Comparison of ENCODE assay signal across 13 mouse cellular contexts in genomic region chr9:40776459-40777248, GRCm38 (mm10). TPM values are rescaled to one million over a fixed set of nuclear protein-coding genes. Genes with fewer than 3 reads are reported as not detected.
DNase-seq lines count a peak whose midpoint lies in the region; ATAC-seq and TF ChIP-seq lines count a peak whose summit lies in the region.
"Had no signal": no experiment of that assay in that cellular context is flagged by ENCODE, and none has a peak within 500 bp of the region (broad histone marks: within the 10 kb centered on the region; RNA-seq: fewer than 3 reads in every experiment).

No protein-coding gene starts in this region.

- WGBS in intestine, embryonic 14.5 days = 65% methylated on average over 11 of the region's 11 CpGs
- 40% methylated on average over 11 of the region's 11 CpGs for WGBS in lung, embryonic 14.5 days
- WGBS in forebrain, embryonic 10.5 days = 86% methylated on average over 11 of the region's 11 CpGs

- no peak overlapping the region for H3K4me2 ChIP-seq in intestine, embryonic 14.5 days (ENCODE audit: low read length)
- no peak overlapping the region for H3K4me2 ChIP-seq in lung, embryonic 14.5 days
- H3K4me2 ChIP-seq: hindbrain, embryonic 15.5 days; midbrain, embryonic 15.5 days had no signal

- no peaks in the 10 kb centered on the region for H3K79me2 ChIP-seq in MEL (ENCODE audit: control insufficient read depth, insufficient read depth, low read length, poor library complexity)

- H3K4me1 ChIP-seq in MEL (ENCODE audit: control insufficient read depth in 1 of 2, insufficient read depth in 2 of 2, low read length in 2 of 2) = no peaks in the 10 kb centered on the region; a peak in 1 of 4 replicates
- no peaks in the 10 kb centered on the region for H3K4me1 ChIP-seq in intestine, embryonic 14.5 days (replicated peaks; ENCODE audit: control insufficient read depth, insufficient read depth, low read length)
- no peaks in the 10 kb centered on the region for H3K4me1 ChIP-seq in lung, embryonic 14.5 days (ENCODE audit: insufficient read depth)
- peaks cover 4% of the 10 kb centered on the region; the same call in 1 of the 2 replicates for H3K4me1 ChIP-seq in forebrain, embryonic 10.5 days
- H3K4me1 ChIP-seq: hindbrain, embryonic 15.5 days had no signal

- peak; percentile 73; the same call in 1 of the 2 replicates for ATAC-seq in intestine, embryonic 14.5 days (replicated peaks; ENCODE audit: low FRiP score, low TSS enrichment, low read depth)
- peak; percentile 41; the same call in 1 of the 2 replicates for ATAC-seq in lung, embryonic 14.5 days (ENCODE audit: insufficient read depth)
- ATAC-seq: midbrain, embryonic 15.5 days had no signal

- H3K27me3 ChIP-seq in MEL (ENCODE audit: control insufficient read depth in 1 of 2, insufficient read depth in 2 of 2, low read length in 2 of 2) = no peaks in the 10 kb centered on the region; a peak in 1 of 4 replicates
- no peaks in the 10 kb centered on the region for H3K27me3 ChIP-seq in intestine, embryonic 14.5 days (replicated peaks; ENCODE audit: control insufficient read depth, insufficient read depth, low read length)
- no peaks in the 10 kb centered on the region for H3K27me3 ChIP-seq in lung, embryonic 14.5 days (ENCODE audit: insufficient read depth, low read length)
- H3K27me3 ChIP-seq in forebrain, embryonic 10.5 days (ENCODE audit: poor library complexity, severe bottlenecking) = peaks cover 3% of the 10 kb centered on the region; the same call in 1 of the 2 replicates
- H3K27me3 ChIP-seq: hindbrain, embryonic 15.5 days; midbrain, embryonic 15.5 days had no signal

- no peak overlapping the region for H3K9ac ChIP-seq in MEL (ENCODE audit: control insufficient read depth, low read depth, low read length, poor library complexity, severe bottlenecking)
- H3K9ac ChIP-seq in intestine, embryonic 14.5 days (ENCODE audit: low read length) = no peak overlapping the region
- H3K9ac ChIP-seq in lung, embryonic 14.5 days = no peak overlapping the region
- H3K9ac ChIP-seq: hindbrain, embryonic 15.5 days; midbrain, embryonic 15.5 days had no signal

- no peak overlapping the region for H3K4me3 ChIP-seq in MEL (ENCODE audit: control insufficient read depth in 1 of 2, insufficient read depth in 1 of 2, low read depth in 2 of 2, low read length in 2 of 2)
- no peak overlapping the region for H3K4me3 ChIP-seq in intestine, embryonic 14.5 days (ENCODE audit: low read depth, low read length)
- no peak overlapping the region for H3K4me3 ChIP-seq in lung, embryonic 14.5 days (ENCODE audit: low read depth, low read length)
- H3K4me3 ChIP-seq in forebrain, embryonic 10.5 days = no peak overlapping the region
- H3K4me3 ChIP-seq: erythroblast, embryonic 14.5 days; hindbrain, embryonic 15.5 days; limb, embryonic 10.5 days; midbrain, embryonic 15.5 days had no signal

- H3K36me3 ChIP-seq in MEL (ENCODE audit: control insufficient read depth in 1 of 2, insufficient read depth in 2 of 2, low read length in 2 of 2) = peaks cover 0 to 4% of the 10 kb centered on the region in 2 experiments; a peak in 1 of 4 replicates
- H3K36me3 ChIP-seq in intestine, embryonic 14.5 days (ENCODE audit: control insufficient read depth, insufficient read depth, low read length) = peaks cover 20% of the 10 kb centered on the region
- peaks cover 3% of the 10 kb centered on the region; the same call in 1 of the 2 replicates for H3K36me3 ChIP-seq in lung, embryonic 14.5 days (ENCODE audit: insufficient read depth)
- peaks cover 20% of the 10 kb centered on the region for H3K36me3 ChIP-seq in forebrain, embryonic 10.5 days (replicated peaks)
- H3K36me3 ChIP-seq: hindbrain, embryonic 15.5 days had no signal

- no peak for TF ChIP-seq CTCF in MEL (IDR thresholded peaks at IDR 0.05 in 2 of 3, conservative IDR thresholded peaks at IDR 0.05 in 1 of 3; ENCODE audit: control insufficient read depth in 1 of 3, insufficient read depth in 1 of 3, low read depth in 2 of 3, low read length in 3 of 3, poor library complexity in 1 of 3, severe bottlenecking in 1 of 3)
- TF ChIP-seq CTCF in lung, embryonic 14.5 days (IDR thresholded peaks at IDR 0.05; ENCODE audit: low read depth) = no peak

- H3K9me3 ChIP-seq in MEL (replicated peaks; ENCODE audit: insufficient read depth, low read length) = no peaks in the 10 kb centered on the region
- no peaks in the 10 kb centered on the region for H3K9me3 ChIP-seq in intestine, embryonic 14.5 days (ENCODE audit: control insufficient read depth, low read length)
- no peaks in the 10 kb centered on the region for H3K9me3 ChIP-seq in lung, embryonic 14.5 days (ENCODE audit: low read depth, low read length)
- H3K9me3 ChIP-seq in forebrain, embryonic 10.5 days = peaks cover 3% of the 10 kb centered on the region; the same call in 1 of the 2 replicates
- H3K9me3 ChIP-seq: hindbrain, embryonic 15.5 days; limb, embryonic 10.5 days; midbrain, embryonic 15.5 days had no signal

- no peak overlapping the region for H3K27ac ChIP-seq in MEL (ENCODE audit: control insufficient read depth, low read depth, low read length)
- H3K27ac ChIP-seq in intestine, embryonic 14.5 days (ENCODE audit: low read depth) = peak overlapping the region; percentile 69
- peak overlapping the region; percentile 25 for H3K27ac ChIP-seq in lung, embryonic 14.5 days (ENCODE audit: low read depth)
- H3K27ac ChIP-seq in forebrain, embryonic 10.5 days = no peak overlapping the region
- H3K27ac ChIP-seq: hindbrain, embryonic 15.5 days; limb, embryonic 10.5 days; midbrain, embryonic 15.5 days had no signal

- DNase-seq in MEL (ENCODE audit: low read depth, low spot score) = peak; percentile 52
- DNase-seq in adrenal gland, postnatal 10 days = peak; percentile 60
- no peak for DNase-seq in intestine, embryonic 14.5 days (ENCODE audit: low spot score)
- DNase-seq in lung, embryonic 14.5 days = peak; percentile 81
- DNase-seq in thymus, postnatal 4 days = no peak
- DNase-seq in embryo, embryonic 9.5 days (ENCODE audit: extremely low spot score) = no peak
- no peak for DNase-seq in right cerebral cortex, postnatal 36 days (ENCODE audit: low spot score in 2 of 2)
- DNase-seq in forebrain, embryonic 10.5 days (ENCODE audit: extremely low spot score, low spot score) = no peak
- DNase-seq: cerebellum, adult 11 months had no signal

- TF ChIP-seq POLR2A in MEL (IDR thresholded peaks at IDR 0.05; ENCODE audit: control insufficient read depth in 1 of 2, insufficient read depth in 1 of 2, low read depth in 1 of 2, low read length in 2 of 2, poor library complexity in 1 of 2) = no peak

- no peak for TF ChIP-seq RAD21 in MEL (IDR thresholded peaks at IDR 0.05; ENCODE audit: low read depth, low read length)

- peak; percentile 21 to 45; a peak in 1 of 4 replicates for TF ChIP-seq EP300 in MEL (IDR thresholded peaks at IDR 0.05; ENCODE audit: low read depth in 1 of 2, low read length in 2 of 2)

TF ChIP-seq in MEL, 35 proteins besides CTCF, POLR2A, EP300 and RAD21:
- no peak for TF ChIP-seq NELFE (IDR thresholded peaks at IDR 0.05; ENCODE audit: low read depth, low read length)
- peak; percentile 46 for TF ChIP-seq GATA1 (IDR thresholded peaks at IDR 0.05; ENCODE audit: low read depth, low read length)
- peak; percentile 68; the same call in 1 of the 2 replicates for TF ChIP-seq BHLHE40 (IDR thresholded peaks at IDR 0.05; ENCODE audit: borderline replicate concordance, low read depth, low read length)
- TF ChIP-seq TAL1 (IDR thresholded peaks at IDR 0.05; ENCODE audit: low read length) = peak; percentile 28; the same call in 1 of the 2 replicates
TF ChIP-seq in MEL: peak in this region for 3.

RNA-seq across cellular contexts. Expression of gene Hspa8, which starts 24.1 kb away (rescaled TPM):
- 2,632 and 5,439 TPM in 2 replicates for total RNA-seq in MEL (2012; rRNA removed)
- polyA plus RNA-seq in MEL (2012; ENCODE audit: insufficient read depth in 1 of 2, insufficient read length in 2 of 2, low read depth in 1 of 2, low replicate concordance in 2 of 2, missing spikeins in 1 of 2) = 1,000 to 10,000 TPM in 1 of 2 experiments, 100 to 1,000 TPM in 1; 418 to 3,011 TPM
- 1,000 to 10,000 TPM; 1,152 to 1,293 TPM for total RNA-seq in adrenal gland, postnatal 10 days (2021)
- 2,647 and 2,698 TPM in 2 replicates for polyA plus RNA-seq in intestine, embryonic 14.5 days (2014; fragmentation: Nextera tagmentation; extraction: Ambion mirVana)
- polyA plus RNA-seq in lung, embryonic 14.5 days (2014; fragmentation: Nextera tagmentation; extraction: Ambion mirVana) = 2,522 and 2,633 TPM in 2 replicates
- 3,411 and 3,929 TPM in 2 replicates for polyA plus RNA-seq in forebrain, embryonic 10.5 days (2016; fragmentation: Nextera tagmentation; extraction: Ambion mirVana)

Comparison
In these comparisons a context has a peak if more than half of its experiments do, and no peak if none do; other contexts are left out.
1. DNase-seq: peak in MEL (single experiment), adrenal gland, postnatal 10 days (single experiment) and lung, embryonic 14.5 days (single experiment); none in intestine, embryonic 14.5 days (single experiment), thymus, postnatal 4 days (single experiment), embryo, embryonic 9.5 days (single experiment), right cerebral cortex, postnatal 36 days (0 of 2) and forebrain, embryonic 10.5 days (single experiment).
2. H3K27ac ChIP-seq: peak in intestine, embryonic 14.5 days (single experiment) and lung, embryonic 14.5 days (single experiment); none in MEL (single experiment) and forebrain, embryonic 10.5 days (single experiment).